Mouse (Mus musculus) gastrocnemius, adult 8-10 months (tissue): ENCODE results near the gene Myom1. TPM values are rescaled to one million over a fixed set of nuclear protein-coding genes. Genes with fewer than 3 reads are reported as not detected.

Source experiments
- DNase-seq, 2 experiments: peaks; one replicate each; pipeline ENCODE4 v3.0.0; 2022; ENCODE audit warnings: low spot score in 2 of 2
- total RNA-seq, 4 experiments: library from RNA; stranded (reverse); gene quantifications; 2 replicates each; pipeline ENCODE4 v1.2.4; 2022

Myom1 gene
- total RNA-seq, 4 experiments from 2014 or later: 1,304 to 1,591 (median 1,439) TPM

DNA sequence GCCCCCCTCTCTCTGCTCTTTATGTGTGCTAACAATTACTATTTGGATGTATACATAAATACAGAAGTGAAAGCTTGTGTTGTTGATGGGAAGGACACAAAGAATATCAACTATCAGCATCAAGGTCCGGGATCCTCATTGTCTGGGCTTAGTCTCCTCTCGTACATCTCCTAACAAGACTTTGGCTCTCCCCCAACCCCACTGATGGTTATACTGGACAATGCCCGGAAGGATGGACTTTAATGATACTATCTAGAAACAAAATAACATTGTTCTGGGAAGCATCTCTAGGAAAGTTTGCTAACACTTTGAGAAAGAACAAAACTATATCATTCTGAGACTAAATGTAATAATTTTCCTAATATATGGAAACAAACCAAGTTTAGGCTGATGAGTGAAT lies 96.2 kb downstream of the Myom1 start:
- DNase-seq: no peak

DNA sequence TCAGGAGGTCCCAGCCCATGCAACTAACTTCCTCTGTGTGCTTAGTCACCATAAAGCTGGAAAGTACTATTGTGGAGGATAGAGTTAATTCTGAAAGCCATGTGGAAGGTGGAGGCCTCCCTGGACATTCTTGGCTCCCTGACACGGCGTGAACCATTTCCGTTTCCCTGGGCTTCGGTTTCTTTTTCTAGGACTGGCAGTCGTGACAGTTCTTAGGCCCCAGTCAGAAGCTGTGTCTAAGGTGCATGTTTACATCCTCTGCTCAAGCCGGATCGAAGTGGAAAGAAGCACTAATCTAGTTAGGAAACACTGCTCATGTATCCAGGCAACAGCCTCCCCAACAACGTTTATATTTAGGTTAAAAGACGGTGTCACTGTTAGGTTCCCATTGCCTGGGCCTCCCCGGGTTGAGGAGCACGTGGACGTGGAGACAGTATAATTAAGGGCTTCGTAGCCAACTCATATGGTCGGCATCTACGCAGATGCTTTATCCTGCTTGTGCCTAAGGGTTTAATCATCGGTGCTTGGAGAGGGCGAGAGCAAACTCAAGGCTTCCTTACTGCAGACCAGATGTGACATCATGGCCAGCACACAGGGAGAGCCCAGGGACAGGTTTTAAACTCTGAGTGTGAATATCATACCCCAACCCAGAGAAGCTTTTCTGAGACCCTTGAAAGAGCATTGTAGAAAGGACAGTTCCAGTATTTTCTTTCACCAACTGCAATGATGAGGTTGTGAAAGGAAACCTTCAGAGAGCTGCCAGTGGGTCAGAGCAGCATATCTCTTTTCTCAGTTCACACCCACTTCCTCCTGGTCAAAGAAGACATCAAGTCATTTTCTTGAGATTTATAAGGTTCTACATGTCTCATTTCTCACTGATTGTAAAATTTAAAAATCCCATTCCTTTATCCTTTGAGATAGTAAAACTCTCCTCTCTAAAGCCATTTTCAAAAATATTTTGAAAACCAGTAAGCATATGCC lies 100.4 kb downstream of the Myom1 start:
- peak in 1 of 2 experiments; percentile 20 for DNase-seq

DNA sequence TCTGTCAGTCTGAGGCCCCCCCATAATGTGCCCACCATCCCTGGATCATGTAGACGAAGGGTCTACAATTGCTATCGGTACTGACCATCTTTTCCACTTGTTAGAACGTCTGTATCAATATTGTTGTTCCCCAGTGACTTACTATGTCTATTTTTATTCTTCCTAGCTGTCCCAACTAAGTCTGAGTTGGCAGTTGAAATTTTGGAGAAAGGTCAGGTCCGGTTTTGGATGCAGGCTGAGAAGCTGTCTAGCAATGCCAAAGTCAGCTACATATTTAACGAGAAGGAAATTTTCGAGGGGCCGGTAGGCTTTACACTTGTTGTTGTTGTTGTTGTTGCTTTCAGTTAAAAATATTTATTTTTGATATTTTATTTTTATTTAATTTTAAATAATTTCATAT lies 102.9 kb downstream of the Myom1 start:
- DNase-seq: no peak

DNA sequence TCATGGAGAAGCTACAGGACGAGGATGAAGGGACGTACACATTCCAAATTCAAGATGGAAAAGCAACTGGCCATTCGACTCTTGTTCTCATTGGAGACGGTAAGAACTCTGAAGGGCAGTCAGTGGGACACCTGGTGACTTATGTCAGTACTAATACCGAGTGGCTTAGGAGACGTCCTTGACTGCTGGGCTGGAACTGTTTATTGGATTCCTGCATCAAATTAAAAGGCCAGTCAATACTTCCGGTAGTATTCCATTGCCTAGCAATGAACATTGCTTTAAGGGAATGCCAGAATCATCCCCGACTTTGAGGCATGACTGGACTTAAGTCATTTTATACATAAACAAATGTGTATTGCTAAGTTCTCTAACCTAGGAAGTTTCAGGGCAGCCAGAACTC lies 103.8 kb downstream of the Myom1 start:
- no peak for DNase-seq

DNA sequence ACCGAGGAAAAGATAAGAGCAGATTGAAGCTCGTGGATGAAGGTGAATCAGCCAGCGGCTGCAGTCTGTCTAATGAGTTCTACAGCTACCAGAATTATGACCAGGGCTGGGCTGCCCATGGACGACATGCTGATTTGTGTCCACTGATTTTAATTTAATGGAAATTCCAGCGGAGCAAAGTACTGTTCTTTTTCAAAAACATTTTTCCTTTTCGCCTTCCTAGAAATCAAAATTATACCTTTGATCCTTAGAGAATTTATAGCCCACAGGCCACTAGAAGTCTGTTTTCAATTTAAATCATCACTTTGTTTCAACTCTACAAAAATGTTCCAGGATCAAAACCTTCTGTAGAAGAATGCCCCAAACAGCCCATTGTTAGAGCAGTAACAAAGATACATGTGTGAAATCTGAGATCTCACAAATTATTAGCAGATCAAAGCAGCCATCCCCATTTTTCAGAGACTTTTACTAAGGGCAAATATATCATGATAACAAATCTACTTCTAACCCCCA lies 108.4 kb downstream of the Myom1 start:
- DNase-seq: no peak

DNA sequence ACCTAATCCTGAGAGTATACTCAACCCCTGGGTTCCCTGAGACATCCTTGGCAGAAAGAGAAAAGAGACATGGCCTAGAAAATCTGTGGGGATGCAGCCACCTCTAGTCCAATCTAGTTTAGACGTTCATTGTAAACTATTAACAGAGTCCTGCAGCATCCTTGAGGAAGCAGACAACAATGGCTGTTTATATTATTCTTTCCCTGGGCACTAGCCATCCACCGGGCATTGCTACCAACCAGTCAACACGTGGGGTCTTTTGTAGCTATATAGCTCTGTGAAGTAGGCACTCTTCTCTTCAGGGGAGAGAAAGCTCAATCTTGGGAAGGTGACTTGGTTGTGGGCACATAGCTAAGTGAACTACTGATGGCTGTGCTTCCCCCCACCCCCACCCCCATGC lies 110.3 kb downstream of the Myom1 start:
- no peak for DNase-seq

DNA sequence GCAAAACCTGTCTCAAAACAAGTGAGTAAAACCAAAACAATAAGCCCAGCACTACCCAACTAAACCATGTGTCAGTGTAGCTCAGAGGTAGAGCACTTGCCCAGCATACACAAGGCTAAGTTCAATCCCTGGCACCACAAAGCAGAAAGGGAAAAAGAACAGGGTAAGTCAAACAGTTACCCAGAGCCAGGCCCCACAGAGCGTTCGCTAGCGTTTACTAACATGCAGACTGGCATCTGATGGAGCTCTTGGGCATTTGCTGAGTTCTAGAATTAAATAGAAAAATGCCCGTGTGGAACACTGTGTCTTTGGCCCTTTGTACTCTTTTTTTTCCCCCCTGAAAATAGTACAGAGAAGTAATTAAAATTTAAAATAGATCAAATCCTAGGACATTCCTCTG lies 111.8 kb downstream of the Myom1 start:
- no peak for DNase-seq

DNA sequence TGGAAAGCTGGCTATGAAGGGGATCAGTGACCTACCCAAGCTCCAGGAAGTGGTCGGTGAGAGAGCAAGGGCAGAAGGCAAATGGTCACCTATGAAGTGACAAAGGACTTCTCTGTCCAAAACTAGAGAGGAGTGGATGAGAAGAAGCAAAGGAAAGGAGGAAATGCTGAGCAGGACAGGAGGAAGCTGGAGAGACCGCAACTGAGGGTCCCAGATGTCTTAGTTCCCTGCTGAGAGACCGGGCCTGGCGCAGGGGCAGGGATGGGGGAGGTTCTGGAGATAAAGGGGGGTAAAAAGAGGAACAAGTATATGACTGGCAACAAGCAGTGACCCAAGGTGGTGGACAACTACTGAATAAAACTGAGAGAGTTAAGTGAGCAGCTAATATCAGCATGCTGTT lies 115.5 kb downstream of the Myom1 start:
- DNase-seq: no peak

DNA sequence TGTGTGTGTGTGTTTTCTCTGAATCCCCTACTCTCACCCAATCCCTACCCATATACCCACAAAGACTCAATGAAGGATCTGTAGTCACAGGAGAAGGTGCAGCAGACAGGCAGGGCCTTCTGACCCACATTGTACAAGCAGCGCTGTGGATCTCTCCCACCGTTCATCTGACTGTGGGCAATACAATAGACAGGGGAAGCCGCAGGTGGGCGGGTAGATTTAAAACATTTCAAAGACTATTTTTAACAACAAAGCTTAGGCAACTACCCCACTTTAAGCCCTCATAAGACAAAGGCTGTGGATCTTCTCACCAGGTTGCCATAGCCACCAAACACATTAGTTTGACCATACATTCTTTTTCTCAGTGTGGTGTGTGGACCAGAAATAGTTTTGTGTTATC lies 116.2 kb downstream of the Myom1 start:
- no peak for DNase-seq

DNA sequence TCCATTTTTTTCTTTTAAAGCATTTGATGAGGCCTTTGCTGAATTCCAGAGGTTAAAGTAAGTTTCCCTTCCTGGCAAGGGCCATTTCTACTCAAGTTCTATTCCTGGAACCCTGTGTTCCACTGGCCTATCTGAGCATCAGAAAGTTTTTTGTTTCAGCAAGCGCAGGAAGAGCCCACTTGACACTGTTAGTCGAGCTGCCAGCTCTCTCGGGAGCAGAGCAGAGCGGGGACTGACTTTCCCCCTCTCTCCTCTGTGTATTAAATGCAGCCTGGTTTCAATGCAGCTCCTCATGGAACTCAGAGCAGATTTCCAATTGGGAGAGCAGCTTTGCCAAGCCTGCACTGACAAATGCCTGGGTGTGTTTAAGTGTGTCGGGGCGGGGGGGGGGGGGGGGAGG lies 118.2 kb downstream of the Myom1 start:
- no peak for DNase-seq

DNA sequence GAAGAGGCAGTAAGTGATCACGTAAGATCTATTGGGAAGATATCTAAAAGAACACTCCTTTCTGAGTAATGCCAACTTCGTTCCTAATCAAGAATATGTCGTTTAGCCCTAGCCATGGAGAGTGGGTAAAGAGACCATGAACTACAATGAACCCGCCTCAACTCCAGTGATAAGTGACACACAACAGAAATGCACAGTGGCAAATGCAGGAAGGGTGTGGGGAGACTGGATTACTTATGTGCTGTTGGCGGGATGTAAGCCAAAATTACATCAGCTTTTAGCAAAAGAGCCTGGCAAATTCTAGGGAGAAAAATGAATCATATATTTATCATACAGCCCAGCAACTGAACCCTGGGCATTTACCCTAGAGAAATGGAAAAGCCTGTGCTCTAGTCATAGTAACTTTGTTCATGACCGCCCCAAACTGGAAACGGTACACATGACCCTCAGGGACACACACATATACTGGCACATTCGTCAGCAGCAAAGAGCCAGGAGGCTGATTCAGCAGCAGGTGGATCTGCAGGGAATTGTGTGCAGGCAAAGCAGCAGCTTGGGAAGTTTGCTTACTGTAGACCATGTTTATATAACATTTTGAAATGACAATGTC lies 121.7 kb downstream of the Myom1 start:
- DNase-seq: no peak

DNA sequence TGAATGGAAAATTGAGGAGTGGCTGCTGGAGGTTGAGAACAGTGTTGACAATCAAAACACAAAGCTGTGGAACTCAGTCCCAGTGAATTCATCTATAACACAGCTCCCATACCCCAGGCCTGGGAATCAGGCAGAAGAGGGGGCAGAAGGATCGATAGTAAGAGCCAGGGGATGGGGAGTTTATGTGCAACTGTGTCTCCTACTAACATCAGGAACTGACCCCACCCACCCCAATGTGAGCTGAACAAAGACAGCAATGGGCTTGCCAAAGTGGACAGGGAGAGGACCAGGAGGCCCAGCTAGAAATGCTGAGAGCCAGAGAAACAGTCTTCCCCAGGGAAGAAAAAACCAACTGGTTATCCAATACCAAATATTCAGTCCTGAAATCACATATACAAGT lies 122.2 kb downstream of the Myom1 start:
- DNase-seq: no peak

DNA sequence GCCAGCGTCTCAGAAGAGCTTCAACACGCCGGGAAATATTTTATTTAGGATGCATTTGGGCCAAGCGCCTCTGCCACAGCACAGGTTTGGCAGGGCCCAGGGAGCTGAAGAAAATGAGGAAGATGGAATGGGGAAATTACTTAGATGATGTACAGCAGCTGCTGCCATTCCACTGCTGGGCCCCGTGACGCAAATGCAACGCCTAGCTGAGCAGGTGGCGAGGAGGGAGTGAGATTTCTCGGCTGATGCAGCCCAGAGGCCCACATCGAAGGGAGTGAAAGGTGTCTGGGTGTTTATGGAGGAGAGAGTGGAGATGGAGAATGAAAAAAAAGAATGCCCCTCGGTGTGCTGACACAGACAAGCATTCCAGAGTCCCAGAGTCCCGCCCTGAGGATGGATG lies 123.1 kb downstream of the Myom1 start:
- DNase-seq: no peak

DNA sequence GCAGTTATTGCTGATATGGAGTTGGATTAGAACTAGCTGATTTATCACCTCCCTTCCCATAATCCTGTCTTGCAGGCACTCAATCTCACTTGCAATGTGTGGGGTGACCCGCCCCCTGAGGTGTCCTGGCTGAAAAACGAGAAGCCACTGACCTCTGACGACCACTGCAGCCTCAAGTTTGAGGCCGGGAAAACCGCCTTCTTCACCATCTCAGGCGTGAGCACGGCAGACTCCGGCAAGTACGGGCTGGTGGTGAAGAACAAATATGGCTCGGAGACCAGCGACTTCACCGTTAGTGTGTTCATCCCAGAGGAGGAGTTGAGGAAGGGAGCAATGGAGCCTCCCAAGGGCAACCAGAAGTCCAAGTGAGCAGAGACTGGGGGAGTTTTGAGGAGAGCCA lies 123.6 kb downstream of the Myom1 start:
- DNase-seq: no peak

DNA sequence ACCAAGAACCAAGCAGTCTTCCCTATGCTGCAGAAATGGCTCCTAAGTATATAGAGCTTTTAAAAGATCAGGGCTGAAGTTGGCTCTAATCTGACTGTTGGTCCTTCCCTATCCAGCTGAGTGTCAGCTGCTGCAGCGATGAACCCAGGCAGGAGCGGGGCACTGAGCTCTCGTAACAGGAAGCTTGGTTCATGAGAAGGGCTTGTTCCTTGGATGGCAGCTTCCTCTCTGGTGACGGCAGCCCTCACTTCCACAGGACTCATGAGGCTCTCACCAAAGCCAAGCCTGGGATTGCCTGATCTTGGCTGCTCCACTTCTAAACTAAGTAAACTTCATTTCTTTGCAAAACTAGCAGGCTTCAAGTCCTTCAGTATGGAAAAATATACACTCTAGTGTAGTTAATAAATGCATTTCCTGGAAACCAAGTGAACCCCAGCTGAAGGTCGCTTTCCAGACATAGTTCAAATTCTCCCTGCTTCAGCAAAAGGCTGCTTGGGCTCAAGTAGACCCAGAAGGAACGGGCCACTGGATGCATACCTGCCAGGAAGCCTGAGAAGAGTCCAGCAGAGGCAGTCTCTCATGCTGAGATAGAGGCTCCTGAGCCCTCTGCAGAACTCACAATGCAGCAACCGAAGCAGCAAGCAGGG lies 125.2 kb downstream of the Myom1 start:
- DNase-seq: no peak

DNA sequence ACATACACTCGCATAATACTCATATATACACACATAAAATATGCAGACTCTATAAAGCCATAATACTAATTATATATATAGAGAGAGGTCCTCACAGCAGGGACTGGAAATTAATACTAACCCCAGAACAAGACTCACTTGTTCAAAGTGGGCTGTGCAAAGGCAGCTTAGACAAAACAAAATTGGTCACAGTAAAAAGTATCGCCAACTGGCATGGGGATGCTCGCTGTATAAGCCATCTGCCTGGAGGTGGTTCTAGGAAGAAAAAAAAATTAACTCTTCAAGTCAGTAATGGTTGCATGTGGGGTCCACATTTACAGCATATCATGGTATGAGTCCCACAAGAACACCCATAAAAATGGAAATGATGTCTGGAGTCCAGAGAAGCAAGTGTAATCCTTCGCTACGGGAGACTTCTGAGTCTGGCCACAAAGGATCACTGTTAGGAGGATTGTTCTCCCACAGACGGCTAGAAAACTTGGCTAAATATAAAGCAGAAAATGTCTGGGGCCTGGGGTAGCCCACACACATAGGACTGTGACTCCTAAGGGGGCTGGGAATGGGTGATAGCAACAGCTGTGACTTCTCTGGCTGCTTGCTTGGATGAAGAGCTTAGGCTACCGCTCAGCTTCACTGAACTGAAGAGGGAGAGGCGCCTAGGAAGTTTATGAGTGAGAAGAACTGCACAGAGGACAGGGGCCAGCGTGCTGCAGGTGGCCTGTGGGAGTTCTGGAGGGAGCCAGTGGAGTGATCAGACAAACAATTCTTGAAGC lies 127.2 kb downstream of the Myom1 start:
- no peak for DNase-seq

DNA sequence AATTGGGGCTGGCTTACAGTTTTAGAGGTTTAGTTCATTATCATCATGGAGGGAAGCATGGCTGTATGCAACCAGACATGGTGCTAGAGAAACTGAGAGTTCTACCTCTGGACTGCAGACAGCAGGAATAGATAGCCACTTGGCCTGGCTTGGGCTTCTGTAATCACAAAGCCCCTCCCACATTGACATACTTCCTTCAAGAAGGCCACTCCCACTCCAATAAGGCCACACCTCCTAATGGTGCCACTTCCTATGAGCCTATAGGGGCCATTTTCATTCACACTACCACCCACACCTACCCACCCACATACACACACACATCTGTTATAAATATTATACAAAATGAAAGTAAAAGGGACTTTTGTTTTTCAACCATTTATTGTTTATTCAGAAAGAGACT lies 129.8 kb downstream of the Myom1 start:
- DNase-seq: no peak

DNA sequence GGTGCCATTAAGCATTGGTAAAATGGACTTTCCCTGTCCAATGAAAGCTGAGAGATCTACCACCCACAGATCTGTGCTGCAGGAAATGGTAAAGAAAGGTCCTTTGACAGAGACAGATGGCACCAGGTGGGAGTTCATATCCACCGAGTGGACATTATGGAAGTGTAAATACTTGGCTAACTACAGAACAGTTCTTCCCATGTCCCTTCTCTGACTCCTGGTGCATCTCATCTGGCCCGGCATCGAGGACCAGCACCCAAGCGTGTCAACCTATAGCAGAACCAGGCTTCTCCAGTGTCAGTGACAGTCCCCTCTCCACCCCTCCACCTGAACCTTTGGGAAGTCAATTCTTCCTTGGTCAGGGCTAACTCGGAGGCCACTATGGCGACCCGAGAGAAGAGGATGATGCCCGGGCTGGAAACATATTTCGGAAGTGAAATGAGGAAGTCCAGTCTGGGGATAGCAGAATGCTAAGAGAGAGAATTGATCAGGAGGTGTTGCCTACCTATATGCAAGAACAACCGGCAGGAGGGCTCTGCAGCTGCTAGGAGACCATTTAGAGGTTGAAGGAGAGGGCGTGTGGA lies 130.5 kb downstream of the Myom1 start:
- no peak for DNase-seq

DNA sequence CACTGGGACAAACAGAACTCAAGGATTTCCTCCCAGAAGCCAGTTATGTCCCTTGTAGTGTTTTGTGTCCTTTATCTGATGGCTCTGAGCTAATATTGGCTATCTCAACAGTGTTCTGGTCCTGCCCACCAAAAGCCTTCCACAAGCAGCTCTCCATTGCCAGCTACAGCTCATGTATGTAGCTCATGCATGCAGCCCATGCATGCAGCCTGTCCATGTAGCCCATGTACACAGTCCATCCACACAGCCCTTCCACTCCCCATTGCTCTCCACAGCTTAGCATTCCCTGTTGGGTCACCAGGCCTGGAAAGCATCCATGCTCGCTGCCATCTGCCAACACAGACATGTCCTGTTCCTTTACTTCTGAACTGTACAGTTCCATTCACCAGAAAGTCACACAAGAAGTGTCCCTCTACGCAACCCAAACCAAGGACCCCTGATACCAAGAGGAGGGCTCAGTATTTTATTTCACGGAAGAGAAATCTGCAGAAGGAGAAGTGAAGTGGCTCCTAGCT lies 132.1 kb downstream of the Myom1 start:
- no peak for DNase-seq

DNA sequence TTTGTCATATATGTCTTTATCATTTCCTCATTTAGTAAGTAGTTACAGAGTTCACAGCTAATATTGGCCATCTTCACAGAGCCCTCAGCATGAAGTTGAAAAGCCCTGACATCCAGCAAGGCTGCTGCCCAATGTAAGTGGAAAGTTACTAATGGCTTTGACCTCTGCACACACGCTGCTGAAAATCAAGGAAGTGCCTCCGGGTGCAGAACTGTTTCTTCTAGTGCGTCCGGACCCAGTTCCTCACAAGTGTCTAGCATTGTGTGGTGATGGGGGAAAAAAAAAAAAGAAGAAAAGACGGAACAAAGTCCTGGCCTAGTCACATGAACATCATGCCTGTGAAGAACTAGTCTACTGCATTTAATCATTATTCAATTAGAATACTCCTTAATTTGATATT lies 132.7 kb downstream of the Myom1 start:
- no peak for DNase-seq

DNA sequence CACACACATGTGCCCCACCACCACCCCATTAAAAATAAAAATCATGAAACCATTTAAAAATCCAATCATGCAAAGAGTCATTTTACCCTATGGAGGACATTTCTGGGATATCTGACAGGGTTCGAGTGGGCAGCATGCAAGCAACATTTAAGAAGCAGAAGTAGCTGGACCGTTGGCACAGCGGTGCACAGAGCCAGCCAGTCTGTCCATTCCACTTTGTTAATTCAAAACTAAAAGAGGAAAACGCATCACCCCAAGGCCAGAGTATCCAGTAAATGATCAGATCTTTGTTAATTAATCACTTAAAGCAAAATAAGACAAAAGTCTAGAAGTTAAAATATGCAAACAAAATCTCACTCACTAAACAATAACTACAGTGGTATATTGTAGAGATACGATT lies 133.4 kb downstream of the Myom1 start:
- DNase-seq: no peak
